Mouse (Mus musculus): ENCODE results near the gene Hist1h4b.
A peak's percentile ranks its signal among the peaks of the same experiment; 100 is the strongest.
"Not testable (repeated sequence)": the region's sequence is repeated elsewhere in the genome, so short reads cannot be mapped to it uniquely, and the experiment has no call there.

Gene Hist1h4b

DNA sequence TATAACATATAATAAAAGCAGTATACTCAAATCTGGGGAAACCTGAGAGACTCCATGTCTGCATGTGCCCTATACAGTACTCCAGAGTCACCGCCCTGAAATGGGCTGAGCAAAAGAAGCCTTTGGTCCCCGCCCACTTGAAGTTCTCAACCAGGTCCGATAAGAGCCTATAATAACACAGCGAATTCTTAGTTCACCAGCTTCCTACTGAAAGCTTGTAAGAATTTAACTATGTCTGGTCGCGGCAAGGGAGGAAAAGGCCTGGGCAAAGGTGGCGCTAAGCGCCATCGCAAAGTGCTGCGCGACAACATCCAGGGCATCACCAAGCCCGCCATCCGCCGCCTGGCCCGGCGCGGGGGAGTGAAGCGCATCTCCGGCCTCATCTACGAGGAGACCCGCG lies at the start of gene Hist1h4b:
Gene Hist1h4b, plus strand, starts transcription at position 224 of the 400 bp plus-strand sequence.
- peak; percentile 71 for DNase-seq

DNA sequence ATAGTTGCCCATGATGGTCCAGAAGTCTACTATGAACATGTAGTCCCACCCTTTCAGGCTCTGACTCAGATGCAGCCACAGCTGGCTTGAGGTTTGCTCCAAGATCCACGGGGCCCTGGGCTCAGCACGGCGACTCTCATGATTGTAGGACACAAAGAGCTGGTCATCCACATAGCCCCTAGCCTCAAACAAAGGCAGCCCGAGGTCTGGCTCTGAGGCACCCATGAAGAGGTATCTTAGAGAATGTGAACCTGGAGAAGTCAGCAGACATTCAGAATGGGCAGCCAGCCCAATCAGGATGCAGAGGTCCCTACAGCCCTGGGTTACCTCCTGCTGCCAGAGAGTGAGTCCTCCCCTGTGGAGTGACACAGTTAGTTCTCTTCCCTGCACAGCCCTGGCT lies 48.8 kb upstream of the Hist1h4b start:
- no peak for DNase-seq

DNA sequence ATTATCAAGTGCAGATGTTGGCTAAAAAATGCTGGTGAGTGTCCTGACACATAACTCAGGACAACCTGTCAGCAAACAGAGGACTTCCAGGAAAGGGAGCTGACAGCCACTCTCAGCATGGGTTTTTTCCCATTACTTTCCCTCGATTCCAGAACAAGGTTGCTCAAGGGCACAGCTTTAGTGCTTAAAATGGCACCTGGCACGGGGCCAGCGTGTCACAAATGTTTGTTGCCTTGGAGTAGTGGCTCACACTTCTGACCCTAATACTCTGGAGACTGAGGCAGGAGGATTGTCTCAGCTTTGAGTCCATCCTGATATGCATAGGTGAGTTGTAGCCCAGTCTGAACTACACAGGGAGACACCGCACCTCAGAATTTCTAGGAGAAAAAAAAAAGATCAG lies 48.2 kb upstream of the Hist1h4b start:
- no peak for DNase-seq

DNA sequence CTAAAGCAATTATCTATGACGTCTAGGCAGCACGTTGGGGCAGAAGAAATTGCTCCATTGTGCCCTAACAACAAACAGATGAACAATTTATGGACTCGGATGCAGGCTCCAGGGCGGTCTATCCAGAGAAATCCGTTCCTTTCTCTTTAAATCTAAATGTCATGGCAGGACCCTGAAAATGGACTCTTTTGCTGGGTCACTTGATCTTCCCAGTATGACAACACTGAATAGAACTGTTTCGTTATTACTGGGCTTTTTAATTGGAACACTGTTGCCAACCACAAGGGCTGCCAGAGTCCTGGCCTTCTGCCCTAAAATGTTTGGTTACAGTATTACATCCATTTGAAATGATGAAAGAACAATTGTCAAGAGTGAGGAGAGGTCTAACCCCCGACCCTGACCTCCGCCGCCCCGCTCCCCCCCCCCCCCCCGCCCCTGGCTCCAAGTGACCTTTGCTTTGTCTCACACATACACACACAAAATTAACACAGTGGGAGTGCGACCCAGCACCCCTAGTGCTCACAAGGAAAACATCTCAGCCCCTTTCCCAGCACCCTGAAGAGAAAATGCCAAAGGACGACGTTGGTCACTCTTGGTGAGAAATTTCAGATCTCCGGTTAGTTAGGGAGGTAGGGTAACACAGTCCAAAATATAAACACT lies 47.0 kb upstream of the Hist1h4b start:
- no peak for DNase-seq

DNA sequence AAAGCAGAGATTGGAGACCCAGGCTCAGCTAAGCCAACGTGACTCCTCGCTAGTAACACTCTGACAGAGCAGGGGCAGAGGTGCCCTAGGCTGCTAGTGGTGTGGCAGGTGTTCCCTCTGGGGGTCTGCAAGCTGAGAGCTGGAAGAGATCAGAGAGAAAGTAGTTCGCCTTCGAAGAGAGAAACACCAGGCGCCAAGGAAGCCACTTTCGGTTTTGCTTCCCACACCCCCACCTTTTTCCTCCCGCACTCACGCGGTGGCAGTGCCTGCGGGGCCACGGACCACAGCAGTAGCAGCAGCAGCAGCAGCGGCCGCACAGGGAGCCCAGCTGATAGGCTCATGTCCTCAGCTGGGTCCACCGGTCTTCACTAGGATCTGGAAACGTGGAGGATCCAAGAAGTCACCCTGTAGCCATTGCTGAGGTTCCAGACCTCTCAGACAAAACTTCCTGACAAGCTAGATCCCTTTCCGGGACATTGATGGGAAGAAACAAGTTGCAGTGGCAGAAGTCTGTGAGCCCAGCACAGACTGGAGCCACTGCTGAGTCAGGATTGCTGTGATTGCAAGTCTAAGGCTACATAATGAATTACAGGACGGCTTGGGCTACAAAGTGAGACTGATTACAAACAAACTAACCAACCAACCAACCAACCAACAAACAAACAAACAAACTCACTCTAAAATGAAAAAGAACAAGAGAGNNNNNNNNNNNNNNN lies 46.3 kb upstream of the Hist1h4b start, which contains the start of gene Hfe:
Gene Hfe, minus strand, starts transcription at position 481 of the 716 bp plus-strand sequence.
- no peak for DNase-seq

DNA sequence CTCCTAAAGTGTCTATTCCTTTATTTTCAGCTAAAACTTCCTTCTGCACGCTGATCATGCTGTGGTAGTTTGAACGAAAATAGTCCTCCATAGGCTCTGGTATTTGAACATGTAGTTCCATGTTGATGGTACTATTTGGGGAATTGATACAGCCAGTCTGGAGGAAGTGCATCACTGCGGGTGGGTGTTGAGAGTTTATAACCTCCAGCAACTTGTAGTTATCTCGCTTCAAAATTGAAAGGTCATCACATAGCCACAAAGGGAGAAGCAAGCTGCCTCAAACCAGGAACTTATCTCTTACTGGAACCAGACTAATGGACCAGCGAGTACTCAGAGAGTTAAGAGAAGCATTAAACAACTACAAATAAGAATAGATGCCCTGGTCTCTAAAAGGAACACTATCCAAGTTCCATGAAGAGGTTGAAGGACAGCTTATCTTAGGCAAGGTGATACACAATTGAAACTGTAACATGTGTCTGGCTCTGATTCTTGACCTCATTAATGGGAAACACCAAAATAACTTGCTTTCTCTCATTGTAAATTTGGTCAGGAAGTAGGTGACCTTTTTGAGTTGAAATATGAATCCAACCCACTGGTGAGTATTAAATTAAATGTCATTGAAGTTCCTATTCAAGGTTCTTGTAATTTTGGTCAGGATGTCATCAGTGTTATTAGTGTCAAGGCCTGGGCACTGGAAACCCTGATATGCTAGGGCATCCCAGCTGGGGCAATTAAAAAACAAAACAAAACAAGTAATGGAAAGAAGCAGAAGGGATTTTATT lies 40.4 kb upstream of the Hist1h4b start:
- DNase-seq, result no peak

DNA sequence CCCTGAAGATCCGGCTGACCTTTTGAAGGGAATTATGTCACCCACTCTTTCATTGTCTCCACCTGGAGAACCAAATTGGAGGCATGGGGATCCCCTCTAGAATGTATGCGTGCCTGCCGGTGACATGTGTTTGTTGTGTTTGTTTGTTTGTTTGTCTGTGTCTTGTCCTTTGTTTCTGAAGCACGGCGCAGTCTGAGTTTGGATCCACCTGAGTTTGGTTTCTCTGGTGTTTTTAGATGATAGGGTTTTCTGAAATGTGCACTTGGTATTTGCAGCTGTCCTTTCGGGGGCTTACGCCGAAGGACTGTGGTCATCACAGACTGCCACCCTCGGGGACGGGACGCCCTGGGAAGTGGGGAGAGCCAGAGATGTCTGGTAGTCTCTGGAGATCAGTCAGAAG lies 39.6 kb upstream of the Hist1h4b start:
- no peak for DNase-seq

DNA sequence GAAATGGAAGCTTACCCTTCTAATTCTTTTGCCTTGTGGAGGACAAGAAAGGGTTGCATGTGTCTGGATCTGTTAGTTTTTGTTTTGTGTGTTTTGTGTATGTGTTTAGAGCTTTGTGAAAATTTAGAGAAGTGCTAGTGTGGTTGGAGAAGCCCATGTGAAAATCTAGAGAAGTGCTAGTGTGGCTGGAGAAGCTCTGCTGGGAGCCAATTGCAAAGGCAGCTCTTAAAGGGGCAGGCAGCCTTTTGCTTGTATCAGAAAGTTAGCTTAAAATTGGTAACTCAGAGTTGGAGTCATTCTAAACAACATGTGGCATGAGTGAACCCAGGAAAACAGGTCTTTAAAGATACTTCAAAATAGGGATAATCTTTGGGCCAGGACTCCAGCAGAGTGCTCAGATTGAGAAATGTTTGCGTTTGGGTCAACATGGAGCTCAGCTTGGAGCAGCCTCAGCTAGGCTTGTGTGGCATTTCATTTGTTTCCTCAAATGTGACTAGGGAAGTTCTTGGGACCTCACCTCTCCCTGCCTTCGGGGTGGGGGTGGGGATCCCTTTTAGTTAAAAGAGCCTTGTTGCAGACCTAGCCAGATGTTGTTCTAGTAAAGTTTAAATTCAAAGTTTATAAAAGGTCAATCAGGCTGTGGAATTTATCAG lies 39.1 kb upstream of the Hist1h4b start:
- DNase-seq, result not testable (repeated sequence)

DNA sequence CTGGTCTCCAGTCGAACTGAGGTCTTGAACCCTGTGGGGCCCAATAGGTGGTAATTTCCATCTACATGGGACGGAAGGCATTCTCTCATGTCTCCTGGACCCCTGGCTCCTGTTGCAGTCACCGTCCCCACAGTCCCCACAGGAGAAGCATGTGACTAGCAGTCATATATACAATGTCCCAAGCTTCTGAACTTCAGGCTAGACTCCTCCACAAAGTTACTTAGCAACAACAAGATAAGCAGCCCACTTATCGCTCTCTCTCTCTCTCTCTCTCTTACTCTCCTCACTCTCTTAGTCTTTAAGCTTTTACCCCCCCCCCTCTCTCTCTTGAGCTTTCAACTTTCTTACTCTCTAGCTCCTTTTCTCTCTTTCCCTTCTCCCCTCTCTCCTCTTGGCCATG lies 32.6 kb upstream of the Hist1h4b start:
- no peak for DNase-seq

DNA sequence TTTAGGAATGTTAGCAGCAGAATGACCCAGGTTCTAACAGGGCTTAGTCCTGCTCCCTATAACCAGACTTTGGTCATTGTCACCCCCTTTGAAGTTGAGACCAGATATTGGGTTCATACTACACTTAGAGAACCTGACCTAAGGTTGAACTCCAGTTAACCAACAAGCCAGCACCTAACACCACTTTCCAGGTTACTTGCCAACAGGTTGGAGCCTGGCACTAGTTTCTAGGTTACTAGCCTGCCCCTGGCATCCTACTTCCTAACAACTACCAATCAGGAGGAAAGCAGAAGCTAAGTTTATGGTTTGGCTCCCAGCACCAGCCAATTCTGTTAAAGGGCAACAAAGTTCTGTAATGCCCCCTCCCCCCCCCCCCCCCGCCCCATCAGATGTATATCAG lies 31.6 kb upstream of the Hist1h4b start:
- DNase-seq, result no peak

DNA sequence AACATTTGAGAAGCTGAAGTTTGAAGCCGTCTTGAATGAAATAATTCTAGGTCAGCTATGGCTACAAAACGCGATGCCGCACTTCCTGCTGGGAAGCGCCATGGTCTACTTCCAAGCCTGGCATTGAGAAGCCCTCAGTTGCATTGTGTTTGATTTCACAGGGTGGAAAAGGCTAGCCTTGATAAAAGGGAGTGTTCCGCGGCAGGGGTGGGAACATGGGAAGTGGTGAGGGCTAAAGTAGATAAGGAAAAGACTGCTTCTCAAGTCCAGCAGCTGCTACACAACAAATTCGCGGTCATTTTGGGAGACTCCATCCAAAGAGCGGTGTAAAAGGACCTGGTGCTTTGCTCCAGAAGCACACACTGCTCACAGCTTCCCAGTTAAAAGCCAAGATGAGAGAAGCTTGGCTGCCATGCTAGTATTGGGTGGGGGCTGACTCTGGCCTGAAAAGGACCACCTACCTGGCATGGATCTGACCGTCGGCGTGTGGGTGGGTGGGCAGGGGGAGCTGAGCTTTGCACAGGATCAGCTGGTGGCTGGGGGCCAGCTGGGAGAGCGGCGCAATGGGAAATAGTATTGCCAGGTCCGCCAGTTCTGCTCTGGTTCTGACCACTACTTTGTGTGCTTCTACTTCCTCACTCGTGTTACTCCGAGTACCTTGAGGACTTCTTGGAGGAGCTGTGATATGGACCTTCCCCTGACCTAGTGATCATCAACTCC lies 28.2 kb upstream of the Hist1h4b start:
- no peak for DNase-seq

DNA sequence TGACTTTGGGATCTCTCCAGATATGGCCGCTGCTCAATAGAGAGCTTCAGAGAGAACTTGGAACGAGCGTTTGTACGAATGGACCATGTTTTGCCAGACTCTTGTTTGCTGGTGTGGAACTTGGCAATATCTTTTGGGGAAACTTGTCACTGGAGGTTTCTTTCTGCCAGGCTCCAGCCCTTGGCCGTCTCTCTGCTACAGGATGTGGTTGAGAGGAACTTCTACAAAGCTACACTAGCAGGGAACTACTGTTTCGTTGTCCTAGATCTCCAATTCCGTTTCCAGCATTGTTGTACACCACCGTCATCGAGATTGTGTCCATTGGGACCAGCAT lies 27.7 kb upstream of the Hist1h4b start:
- DNase-seq, result no peak

DNA sequence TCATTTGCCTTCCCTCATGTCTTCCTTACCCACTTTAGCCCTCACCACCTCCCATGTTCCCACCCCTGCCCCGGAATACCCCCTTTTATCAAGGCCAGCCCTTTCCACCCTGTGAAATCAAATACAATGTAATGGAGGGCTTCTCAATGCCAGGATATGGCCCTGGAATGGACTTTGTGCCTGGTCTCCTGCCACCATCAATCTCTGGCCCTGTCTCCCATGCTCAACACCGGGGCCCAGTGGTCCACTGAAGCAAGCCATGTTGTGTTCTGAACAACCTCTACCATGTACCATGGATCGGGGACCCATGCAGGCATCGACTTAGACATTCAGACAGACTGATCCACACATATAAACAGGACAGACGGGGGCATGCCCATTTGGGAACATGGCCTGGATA lies 27.1 kb upstream of the Hist1h4b start:
- DNase-seq, result no peak

DNA sequence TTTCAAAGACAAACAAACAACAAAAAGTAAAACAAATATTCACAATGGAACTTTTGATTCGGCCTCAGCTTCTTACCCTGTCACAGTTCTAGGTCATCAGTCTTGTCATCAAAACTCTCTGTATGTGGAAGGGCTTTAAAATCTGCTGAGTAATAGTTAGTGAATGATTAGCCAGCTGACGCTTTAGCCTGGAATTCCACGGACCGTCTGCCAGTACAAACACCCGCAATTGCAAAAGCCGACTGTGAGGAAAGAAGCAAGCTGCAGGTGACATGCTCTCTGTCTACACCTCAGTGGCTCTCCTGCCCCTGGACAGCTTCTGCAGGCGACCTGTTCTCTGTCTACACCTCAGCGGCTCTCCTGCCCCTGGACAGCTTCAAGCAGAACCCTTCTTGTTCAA lies 26.3 kb upstream of the Hist1h4b start:
- DNase-seq, result no peak

DNA sequence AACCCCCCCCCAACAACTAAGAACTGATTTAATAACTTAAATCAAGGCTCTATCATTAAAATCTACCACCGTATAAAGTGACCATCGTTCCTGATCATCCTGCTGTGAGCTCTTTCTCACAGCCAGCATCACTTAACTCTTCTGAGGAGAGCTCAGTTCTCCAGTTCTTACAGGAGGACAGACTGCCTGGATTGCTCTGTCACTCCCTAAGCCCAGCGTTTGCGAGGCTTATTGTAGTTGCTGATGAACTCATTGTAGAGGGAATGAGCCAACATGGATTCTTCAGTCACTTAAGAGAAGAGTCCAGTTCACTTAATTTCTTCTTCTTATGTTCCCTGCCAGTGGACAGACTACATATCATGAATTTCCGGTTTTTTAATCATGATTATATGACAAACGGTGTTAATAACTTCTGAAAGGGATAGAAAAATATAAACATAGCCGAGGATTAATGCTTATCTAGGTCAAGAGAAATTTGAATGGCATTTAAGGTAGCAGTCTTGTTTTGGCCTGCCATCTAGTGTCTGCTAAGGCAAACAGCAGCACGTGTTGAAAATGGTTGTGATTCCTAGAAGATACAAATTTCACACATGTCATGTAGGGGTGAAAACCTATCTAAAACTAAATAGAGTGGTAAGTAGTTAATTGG lies 24.5 kb upstream of the Hist1h4b start:
- DNase-seq, result no peak

DNA sequence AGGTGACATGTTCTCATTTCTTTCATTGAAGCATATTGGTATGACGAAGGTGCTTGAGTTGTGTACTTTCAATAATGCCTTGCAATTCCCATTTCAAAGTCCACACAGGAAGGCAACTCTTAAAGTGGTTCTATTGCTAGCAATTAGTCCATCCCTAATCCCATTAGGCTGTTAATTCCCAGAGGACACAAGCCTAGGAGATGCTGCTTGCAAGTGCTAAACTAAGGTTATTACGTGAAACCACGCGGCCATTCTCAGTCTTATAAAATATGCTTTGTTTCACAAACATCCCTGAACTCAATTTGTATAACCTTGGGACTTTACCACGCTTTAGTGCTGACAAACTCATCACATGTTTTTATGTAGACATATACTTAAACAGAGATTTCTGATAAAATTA lies 19.7 kb upstream of the Hist1h4b start:
- no peak for DNase-seq

DNA sequence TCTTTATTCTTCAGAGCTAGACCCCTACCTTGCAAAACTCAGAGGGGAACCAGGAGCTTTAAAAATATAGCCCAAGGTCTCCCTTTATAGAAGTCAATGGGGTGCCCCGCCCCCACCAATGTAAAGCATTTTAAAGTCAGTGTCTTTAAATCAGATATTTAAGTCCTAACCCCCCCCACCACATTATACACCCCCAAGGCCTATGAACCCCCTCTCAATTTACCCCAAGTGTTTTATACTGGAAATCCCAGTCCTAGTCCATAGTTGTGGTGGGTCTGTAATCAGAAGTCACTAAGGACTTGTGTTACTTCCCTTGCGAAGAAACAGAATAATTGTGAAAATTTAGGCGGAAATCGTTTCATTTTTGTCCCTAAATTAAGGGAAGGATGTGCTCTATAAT lies 18.8 kb upstream of the Hist1h4b start:
- DNase-seq, result no peak

DNA sequence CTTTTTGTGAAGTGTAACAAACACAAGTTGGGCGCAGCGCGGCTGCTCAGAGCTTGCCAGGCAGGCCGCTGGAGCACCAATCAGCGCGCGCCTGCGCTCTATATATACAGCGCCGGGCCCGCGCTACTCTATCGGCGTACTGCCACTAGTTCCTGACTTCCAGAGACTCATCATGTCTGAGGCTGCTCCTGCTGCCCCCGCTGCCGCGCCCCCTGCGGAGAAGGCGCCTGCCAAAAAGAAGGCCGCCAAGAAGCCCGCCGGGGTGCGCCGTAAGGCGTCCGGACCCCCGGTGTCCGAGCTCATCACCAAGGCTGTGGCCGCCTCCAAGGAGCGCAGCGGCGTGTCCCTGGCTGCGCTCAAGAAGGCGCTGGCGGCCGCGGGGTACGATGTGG lies 18.1 kb upstream of the Hist1h4b start, which contains the start of gene Hist1h1c:
Gene Hist1h1c, plus strand, starts transcription at position 132 of the 392 bp plus-strand sequence.
- DNase-seq, result peak; percentile 84

DNA sequence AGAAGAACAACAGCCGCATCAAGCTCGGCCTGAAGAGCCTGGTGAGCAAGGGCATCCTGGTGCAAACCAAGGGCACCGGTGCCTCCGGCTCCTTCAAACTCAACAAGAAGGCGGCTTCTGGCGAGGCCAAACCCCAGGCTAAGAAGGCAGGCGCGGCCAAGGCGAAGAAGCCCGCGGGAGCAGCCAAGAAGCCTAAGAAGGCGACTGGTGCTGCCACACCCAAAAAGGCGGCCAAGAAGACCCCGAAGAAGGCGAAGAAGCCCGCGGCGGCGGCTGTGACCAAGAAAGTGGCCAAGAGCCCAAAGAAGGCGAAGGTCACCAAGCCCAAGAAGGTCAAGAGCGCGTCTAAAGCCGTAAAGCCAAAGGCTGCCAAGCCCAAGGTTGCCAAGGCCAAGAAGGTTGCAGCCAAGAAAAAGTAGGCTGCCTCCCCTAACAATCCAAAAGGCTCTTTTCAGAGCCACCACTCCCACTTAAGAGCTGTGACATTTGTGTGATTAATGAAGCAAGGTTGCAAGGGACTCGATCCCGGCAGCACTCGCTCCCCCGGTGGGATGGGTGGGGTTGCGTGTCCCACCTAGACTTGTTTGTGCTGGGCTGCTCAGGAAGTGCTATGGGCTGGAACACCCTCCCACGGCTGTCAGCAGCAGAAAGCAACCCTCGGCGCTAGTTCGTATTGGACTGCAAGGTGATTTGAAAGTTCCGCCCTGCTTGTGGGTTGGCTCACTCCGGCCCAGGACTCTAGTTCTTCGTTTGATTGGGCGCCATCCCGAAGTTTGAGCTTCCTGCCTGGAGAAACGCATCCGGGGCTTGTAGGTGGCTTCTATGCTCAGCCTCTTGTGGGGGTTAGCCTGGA lies 17.5 kb upstream of the Hist1h4b start:
- peak; percentile 83 for DNase-seq

DNA sequence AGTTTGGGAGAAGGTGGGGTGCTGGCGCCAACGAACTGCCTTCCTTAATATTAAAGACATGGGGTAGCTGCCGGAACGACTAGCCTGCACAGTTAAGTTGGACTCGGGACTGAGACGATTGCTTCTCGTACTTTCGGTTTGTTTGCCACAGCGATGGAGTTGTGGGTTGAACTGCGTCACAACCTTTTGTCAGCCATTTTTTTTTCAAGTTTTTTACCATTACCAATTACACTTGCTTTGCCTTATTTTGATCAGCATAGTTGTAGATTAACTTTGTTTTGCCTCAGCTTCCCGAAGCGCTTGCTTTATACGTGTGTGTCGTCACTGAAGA lies 16.9 kb upstream of the Hist1h4b start:
- DNase-seq, result no peak

DNA sequence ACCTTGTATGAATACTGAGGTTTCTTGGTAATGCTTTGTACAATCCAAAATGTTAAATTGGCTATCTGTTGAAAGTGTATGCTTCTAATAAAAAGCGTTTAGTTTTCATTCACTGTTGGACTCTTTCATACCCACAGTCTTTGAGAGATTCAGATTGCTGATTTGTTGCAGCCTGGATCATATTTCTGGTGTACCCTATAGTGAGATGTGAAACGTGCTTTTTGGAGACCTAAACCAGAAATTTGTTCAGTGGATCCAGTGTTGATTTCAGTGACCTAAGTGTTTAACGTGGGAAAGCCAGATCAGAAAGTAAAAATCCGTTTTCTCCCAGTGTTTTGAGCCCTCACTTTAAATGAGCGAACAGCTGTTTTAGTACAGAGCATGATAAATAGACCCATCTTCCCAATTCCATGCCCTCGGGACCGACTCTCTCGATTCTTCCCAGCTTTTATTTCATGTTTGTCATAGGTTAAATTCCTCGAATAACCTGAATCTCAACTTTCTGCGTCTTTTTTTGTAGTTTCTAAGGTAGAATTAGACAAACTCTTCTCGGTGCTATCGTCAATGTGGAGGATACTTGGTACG lies 16.5 kb upstream of the Hist1h4b start:
- DNase-seq, result no peak
